Mouse (Mus musculus) layer of hippocampus, postnatal 36 days (tissue): Measurements from ENCODE around the gene Cabp1. TPM values are rescaled to one million over a fixed set of nuclear protein-coding genes. Genes with fewer than 3 reads are reported as not detected.
A peak's percentile ranks its signal among the peaks of the same experiment; 100 is the strongest.
"Not testable (repeated sequence)": the region's sequence is repeated elsewhere in the genome, so short reads cannot be mapped to it uniquely, and the experiment has no call there.

ENCODE experiments used
- DNase-seq, 2 experiments: peaks; one replicate each; pipeline ENCODE4 v3.0.0; 2022
- total RNA-seq, 2 experiments: library from RNA; stranded (reverse); gene quantifications; 2 replicates each; pipeline ENCODE4 v1.2.3; 2021

The Cabp1 gene
- total RNA-seq, 2 experiments from 2014 or later: 122 to 139 TPM

- DNase-seq: no peak
These were observed 24.0 kb downstream of the Cabp1 start for GRCm38 (mm10) chr5:115170150-115170549.

GRCm38 (mm10) chr5:115168641-115169415, 25.4 kb downstream of the Cabp1 start:
- no peak for DNase-seq

GRCm38 (mm10) chr5:115167396-115167795, 26.8 kb downstream of the Cabp1 start:
- DNase-seq: no peak

- no peak for DNase-seq
These were observed 27.4 kb downstream of the Cabp1 start for GRCm38 (mm10) chr5:115166815-115167194.

GRCm38 (mm10) chr5:115165895-115166814, 28.0 kb downstream of the Cabp1 start:
- DNase-seq: no peak

- no peak for DNase-seq
These were observed 28.8 kb downstream of the Cabp1 start for GRCm38 (mm10) chr5:115165351-115165750.

- DNase-seq: not testable (repeated sequence)
These were observed 29.7 kb downstream of the Cabp1 start for GRCm38 (mm10) chr5:115164446-115164845.

- DNase-seq: peak; percentile 58 to 60
These were observed 30.6 kb downstream of the Cabp1 start for GRCm38 (mm10) chr5:115163563-115163962.

- DNase-seq: not testable (repeated sequence)
These were observed 32.3 kb downstream of the Cabp1 start for GRCm38 (mm10) chr5:115161940-115162279.

- no peak for DNase-seq
These were observed 32.9 kb downstream of the Cabp1 start for GRCm38 (mm10) chr5:115161064-115161939.

- no peak for DNase-seq
These were observed 33.5 kb downstream of the Cabp1 start for GRCm38 (mm10) chr5:115160655-115161054.

GRCm38 (mm10) chr5:115159165-115159564, 35.0 kb downstream of the Cabp1 start:
- no peak for DNase-seq

- peak; percentile 100 for DNase-seq
These were observed 35.9 kb downstream of the Cabp1 start, which contains the start of gene Mlec for GRCm38 (mm10) chr5:115158040-115158983. Mlec (minus strand) TSS chr5:115158179.

- no peak for DNase-seq
These were observed 37.1 kb downstream of the Cabp1 start for GRCm38 (mm10) chr5:115156933-115157589.

- no peak for DNase-seq
These were observed 37.8 kb downstream of the Cabp1 start for GRCm38 (mm10) chr5:115156401-115156800.

- DNase-seq: no peak
These were observed 38.4 kb downstream of the Cabp1 start for GRCm38 (mm10) chr5:115155831-115156230.

GRCm38 (mm10) chr5:115155156-115155631, 39.0 kb downstream of the Cabp1 start:
- no peak for DNase-seq

- DNase-seq: no peak
These were observed 41.8 kb downstream of the Cabp1 start for GRCm38 (mm10) chr5:115152132-115152956.

- no peak for DNase-seq
These were observed 42.7 kb downstream of the Cabp1 start for GRCm38 (mm10) chr5:115151457-115151856.

GRCm38 (mm10) chr5:115150991-115151390, 43.2 kb downstream of the Cabp1 start:
- no peak for DNase-seq
